8 mouse cellular contexts compared by ENCODE assay signal in the genomic region with DNA sequence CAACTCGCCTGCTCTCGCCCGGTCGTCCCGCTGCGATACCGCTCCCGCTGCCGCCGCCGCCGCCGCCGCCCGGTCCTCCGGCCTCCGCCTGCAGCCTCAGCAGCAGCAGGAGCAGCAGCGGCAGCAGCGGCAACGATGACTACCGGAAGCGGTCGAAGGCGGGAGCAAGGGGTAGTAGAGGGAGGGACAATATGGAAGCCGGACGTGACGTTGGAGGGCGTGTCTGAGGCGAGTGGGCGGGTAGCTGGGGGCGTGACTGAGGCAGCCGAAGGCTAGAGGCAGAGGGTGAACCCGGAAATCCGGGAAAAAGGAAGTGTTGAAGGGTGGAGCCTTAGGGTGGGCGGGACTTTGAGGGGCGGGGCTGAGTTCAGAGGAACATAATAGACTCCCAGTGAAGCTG. TPM values are rescaled to one million over a fixed set of nuclear protein-coding genes. Genes with fewer than 3 reads are reported as not detected.
DNase-seq lines count a peak whose midpoint lies in the region; ATAC-seq lines count a peak whose summit lies in the region.

A gene (minus strand): TSS at position 17 of the 400 bp plus-strand sequence.

- H3K27me3 ChIP-seq in intestine, embryonic 14.5 days (replicated peaks; ENCODE audit: control insufficient read depth, insufficient read depth, low read length), result no peaks in the 10 kb centered on the region

- ATAC-seq in intestine, embryonic 14.5 days (replicated peaks; ENCODE audit: low FRiP score, low TSS enrichment, low read depth), result peak; percentile 98

- intact Hi-C loops in left cerebral cortex, postnatal 14 days (cut with DNase I), result no loop called here

- H3K4me2 ChIP-seq in intestine, embryonic 14.5 days (ENCODE audit: low read length), result peak within 1 kb of the TSS; percentile 75

- 1% methylated on average over 36 of the region's 36 CpGs for WGBS in intestine, embryonic 14.5 days

- H3K27ac ChIP-seq in intestine, embryonic 14.5 days (ENCODE audit: low read depth), result peak within 1 kb of the TSS; percentile 76

- H3K4me3 ChIP-seq in intestine, embryonic 14.5 days (ENCODE audit: low read depth, low read length), result peak within 1 kb of the TSS; percentile 93

- peaks cover 16% of the 10 kb centered on the region; the same call in 1 of the 2 replicates for H3K4me1 ChIP-seq in intestine, embryonic 14.5 days (replicated peaks; ENCODE audit: control insufficient read depth, insufficient read depth, low read length)

- H3K36me3 ChIP-seq in intestine, embryonic 14.5 days (ENCODE audit: control insufficient read depth, insufficient read depth, low read length), result peaks cover 20% of the 10 kb centered on the region

- peak within 1 kb of the TSS; percentile 74 for H3K9ac ChIP-seq in intestine, embryonic 14.5 days (ENCODE audit: low read length)

- H3K9me3 ChIP-seq in intestine, embryonic 14.5 days (ENCODE audit: control insufficient read depth, low read length), result no peaks in the 10 kb centered on the region

- DNase-seq in adrenal gland, adult 18-20 months (ENCODE audit: low spot score in 2 of 2), result peak; percentile 99
- peak; percentile 97 for DNase-seq in embryo, embryonic 11 days
- DNase-seq in gastrocnemius, postnatal 25 days, result peak; percentile 98
- DNase-seq in intestine, embryonic 14.5 days (ENCODE audit: low spot score), result peak; percentile 100
- DNase-seq in left cerebral cortex, postnatal 14 days (ENCODE audit: low spot score in 2 of 2), result peak; percentile 98
- peak; percentile 98 for DNase-seq in mesoderm, embryonic 11.5 days (ENCODE audit: low read depth, low spot score)
- DNase-seq in right cerebral cortex, postnatal 36 days (ENCODE audit: low spot score in 2 of 2), result peak; percentile 96 to 97
- peak; percentile 99 for DNase-seq in yolk sac, embryonic 10.5 days (ENCODE audit: low spot score)

RNA-seq across cellular contexts. Expression of the gene that starts here (rescaled TPM):
- total RNA-seq in adrenal gland, adult 18-20 months (2021), result 100 to 1,000 TPM; 111 to 113 TPM
- 100 to 1,000 TPM in 1 of 2 experiments, 10 to 100 TPM in 1; 94.8 to 112 TPM for total RNA-seq in gastrocnemius, postnatal 25 days (2021)
- polyA plus RNA-seq in intestine, embryonic 14.5 days (2014; fragmentation: Nextera tagmentation; extraction: Ambion mirVana), result 43.0 and 48.8 TPM in 2 replicates
- 10 to 100 TPM; 43.0 to 45.8 TPM for total RNA-seq in left cerebral cortex, postnatal 14 days (2021)

Comparison
In these comparisons a context has a peak if more than half of its experiments do, and no peak if none do; other contexts are left out.
1. Peak in every context shown above with its lines: DNase-seq, ATAC-seq, H3K4me3 ChIP-seq and H3K27ac ChIP-seq.